Mouse (Mus musculus) cerebellum, adult 2 months (tissue): ENCODE data around the gene Ap3b1.

Experiments used
- CTCF ChIP-seq: fragments of 200-500 bp; IDR thresholded peaks from 2 replicates; pipeline ENCODE4 v1.5.1; 2011; ENCODE audit warnings: low read depth, mild to moderate bottlenecking, control low read depth, low read length, moderate library complexity, borderline replicate concordance; ENCODE audit not compliant: insufficient read depth
- POLR2A ChIP-seq: fragments of 200-500 bp; IDR thresholded peaks from 2 replicates; pipeline ENCODE4 v1.6.1; 2011; ENCODE audit warnings: low read length, control low read depth, borderline replicate concordance; ENCODE audit not compliant: insufficient read depth

- TF ChIP-seq POLR2A, result no peak
- TF ChIP-seq CTCF, result no peak
Observed at GRCm38 (mm10) chr13:94576399-94577176, 217.8 kb downstream of the Ap3b1 start.
